Mouse (Mus musculus): Measurements from ENCODE around the gene Syt17.
A peak's percentile ranks its signal among the peaks of the same experiment; 100 is the strongest.
"Not testable (repeated sequence)": the region's sequence is repeated elsewhere in the genome, so short reads cannot be mapped to it uniquely, and the experiment has no call there.

Syt17 gene

GRCm38 (mm10) chr7:118375341-118375740, 72.7 kb downstream of the Syt17 start:
- no peak for DNase-seq

- DNase-seq: no peak
These were observed 76.7 kb downstream of the Syt17 start for GRCm38 (mm10) chr7:118371361-118371760.

GRCm38 (mm10) chr7:118369705-118370104, 78.3 kb downstream of the Syt17 start:
- DNase-seq: no peak

- no peak for DNase-seq
These were observed 82.1 kb downstream of the Syt17 start for GRCm38 (mm10) chr7:118365902-118366301.

- DNase-seq: peak; percentile 11 to 12
These were observed 82.8 kb downstream of the Syt17 start for GRCm38 (mm10) chr7:118365251-118365650.

DNA sequence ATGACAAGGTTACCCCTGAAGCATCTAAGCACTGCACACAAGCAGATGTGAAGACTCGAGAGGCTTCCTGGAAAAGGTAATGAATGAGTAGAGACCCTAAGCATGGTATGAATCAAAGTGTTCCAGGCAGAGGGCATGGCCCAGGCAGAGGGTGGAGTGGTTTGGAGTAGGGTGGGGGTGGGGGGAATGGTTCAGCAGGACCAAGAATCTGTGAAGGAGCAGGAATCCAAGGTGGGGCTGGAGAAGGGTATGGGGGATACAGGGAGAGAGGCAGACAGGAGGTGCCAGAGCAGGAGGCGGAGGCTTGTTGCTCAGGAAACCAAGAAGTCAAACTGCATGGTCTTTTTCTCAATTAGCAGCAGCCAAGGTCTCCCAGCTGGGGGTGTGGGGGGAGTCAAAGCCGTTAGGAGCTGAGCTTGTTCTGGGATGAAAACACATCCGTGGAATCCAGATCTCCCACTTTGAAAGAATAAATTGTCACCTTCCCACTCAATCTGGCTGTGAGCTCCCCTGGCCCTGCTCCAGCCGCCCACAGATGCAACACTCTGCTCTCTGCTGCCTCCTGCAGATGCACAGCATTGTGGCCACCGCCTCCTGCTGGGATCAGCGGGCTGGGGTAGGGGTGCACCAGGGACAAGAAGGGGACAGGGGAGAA, 83.5 kb downstream of the Syt17 start:
- DNase-seq: peak; percentile 21 to 69

DNA sequence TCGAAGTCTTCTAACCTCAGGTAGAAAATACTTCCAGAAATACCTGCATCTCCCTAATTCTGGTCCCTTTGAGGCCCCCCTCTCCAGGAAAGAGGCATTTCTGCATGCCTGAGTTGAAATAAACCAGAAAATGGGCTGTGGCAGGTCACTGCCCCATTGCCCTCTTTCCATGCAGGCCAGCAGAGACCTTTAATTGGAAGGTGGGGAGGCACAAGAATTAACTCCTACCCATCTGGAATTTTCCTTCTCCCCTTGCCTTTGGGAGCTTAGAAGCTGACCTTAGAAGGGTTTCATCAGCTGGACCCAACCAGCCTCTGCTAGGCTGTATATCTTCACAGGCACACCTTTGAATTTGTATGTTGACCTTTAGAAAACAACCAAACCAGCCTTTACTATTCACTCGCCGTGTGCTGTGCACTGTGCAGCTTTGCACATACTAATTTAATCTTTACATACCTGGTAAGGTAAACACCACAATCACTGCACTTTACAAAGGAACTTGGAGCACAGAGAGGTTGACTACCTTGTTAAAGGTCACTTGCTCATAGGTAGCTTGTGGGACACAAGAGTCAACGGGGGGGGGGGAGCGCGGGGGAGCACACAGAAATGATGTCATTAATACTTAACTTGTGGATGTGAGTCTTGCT, 84.3 kb downstream of the Syt17 start:
- DNase-seq: peak; percentile 9 to 34

DNA sequence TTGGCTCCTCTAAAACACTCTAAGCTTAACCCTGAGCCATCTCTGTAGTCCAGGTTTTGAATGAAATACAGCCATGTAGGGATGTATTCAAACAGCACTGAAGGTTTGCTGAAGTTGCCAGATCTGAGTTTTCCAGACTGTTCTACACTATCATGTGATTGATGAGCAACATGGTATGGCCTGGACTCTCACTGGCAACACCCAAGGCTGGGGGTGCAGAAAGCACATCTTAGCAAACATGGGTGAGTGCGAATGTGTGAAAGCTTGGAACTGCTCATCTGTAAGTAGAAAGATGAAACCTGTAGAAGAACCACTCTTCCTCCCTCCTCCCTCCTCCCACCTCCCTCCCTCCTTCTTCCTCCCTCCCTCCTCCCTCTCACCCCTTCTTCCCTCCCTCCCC, 85.1 kb downstream of the Syt17 start:
- no peak for DNase-seq

- no peak for DNase-seq
These were observed 85.8 kb downstream of the Syt17 start for GRCm38 (mm10) chr7:118362258-118362657.

GRCm38 (mm10) chr7:118358977-118359376, 89.0 kb downstream of the Syt17 start:
- peak in 1 of 2 experiments; percentile 10 for DNase-seq

DNA sequence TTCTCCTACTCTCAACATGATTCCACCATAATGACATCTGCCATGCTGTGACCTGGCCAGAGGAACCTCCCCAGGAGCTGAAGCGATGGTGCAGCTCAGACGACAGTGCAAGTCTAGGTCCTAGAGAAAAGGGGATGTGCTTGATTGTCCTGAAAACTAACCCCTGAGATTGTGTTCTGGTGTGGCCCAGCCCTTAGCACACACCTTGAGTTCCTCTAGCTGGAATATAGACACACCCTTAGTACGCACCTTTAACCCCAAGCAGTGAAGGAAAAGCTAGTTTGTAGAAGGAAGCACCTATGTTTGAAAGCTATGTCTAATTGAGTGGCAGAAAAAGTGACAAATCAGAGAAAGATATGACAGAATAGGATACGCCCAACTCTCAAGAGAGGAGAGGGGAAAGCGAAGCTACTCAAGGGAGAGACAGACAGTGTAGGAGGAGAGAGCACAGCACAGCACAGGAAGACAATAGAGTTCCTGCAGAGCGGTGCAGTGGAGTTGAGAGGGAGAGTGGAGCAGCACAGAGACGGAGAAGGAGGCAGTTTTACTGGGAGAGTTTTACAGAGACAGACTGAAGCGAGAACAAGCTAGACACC, 91.5 kb downstream of the Syt17 start:
- not testable (repeated sequence) for DNase-seq

DNA sequence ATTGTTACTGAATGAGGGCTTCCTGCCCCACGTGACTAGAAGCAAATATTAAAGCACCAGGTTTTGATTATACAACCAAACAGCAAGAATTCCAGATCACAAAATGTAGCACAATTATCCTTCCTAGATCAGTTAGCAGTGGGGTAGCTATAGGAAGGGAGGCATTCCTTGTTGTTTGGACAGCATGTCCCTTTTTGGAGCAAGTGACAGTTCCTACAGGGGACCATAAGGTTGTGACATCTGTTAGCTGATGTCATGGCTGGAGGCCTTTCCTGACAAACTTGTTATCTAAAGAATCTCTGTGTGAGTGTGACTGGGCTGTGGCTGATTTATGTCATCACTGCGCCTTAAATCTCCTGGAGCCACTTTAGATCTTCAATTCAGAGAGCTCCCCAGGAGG, 97.2 kb downstream of the Syt17 start:
- no peak for DNase-seq

DNA sequence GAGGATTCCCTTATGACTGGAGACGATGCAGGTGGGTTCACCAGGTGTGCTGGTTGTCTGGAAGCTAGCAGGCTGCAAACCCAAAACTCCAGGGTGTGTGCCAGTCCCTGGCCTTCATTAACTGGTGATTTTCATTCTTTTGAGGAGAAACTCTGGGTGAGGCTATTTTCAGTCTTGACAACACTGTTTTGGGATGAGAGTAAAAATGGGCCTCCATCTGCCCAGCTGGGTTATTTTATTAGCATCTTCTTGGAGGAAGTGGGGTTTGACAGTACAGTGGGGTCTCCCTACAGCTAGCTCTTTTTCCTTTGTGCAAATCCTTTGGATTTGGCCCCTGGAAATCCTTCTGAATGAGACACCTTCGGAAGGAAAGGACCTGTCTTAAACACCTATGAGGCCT, 101.1 kb downstream of the Syt17 start:
- no peak for DNase-seq

DNA sequence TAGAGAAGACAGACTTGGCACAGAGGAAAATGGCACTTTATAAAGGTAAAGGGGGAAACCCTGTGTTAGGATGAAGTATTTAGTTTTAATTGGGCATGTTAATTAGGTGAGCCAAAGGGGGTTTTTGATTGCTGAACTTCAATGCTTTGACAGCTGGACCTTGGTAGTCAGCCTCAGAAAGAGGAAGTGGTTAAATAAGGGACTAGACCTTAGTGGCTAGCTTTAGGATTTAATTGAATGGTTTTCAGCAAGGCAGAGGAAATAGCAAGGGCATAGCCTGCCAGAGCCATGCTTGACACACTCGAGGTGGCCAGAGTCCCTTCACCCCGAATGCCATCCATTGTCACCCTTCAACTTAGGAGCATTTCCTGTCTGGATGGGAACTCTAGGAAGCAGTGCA, 101.6 kb downstream of the Syt17 start:
- no peak for DNase-seq

DNA sequence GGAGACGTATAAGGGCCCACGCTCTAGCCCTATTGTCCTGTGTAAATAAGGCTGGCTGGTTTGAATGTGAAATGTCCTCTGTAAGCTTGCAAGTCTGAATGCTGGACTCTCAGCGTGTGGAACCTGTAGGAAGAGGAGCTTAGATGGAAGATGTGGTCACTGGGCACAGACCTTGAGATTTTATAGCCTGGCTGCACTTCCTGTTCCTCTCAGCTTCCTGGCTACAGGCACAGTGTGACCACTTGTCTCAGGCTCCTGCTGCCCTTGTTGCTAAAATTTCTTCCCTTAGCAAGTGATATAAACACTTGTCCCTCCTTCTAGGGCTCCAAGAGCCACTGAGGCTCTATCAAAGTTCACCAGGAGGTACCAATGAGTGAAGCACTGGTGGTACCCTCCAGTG, 102.6 kb downstream of the Syt17 start:
- no peak for DNase-seq

DNA sequence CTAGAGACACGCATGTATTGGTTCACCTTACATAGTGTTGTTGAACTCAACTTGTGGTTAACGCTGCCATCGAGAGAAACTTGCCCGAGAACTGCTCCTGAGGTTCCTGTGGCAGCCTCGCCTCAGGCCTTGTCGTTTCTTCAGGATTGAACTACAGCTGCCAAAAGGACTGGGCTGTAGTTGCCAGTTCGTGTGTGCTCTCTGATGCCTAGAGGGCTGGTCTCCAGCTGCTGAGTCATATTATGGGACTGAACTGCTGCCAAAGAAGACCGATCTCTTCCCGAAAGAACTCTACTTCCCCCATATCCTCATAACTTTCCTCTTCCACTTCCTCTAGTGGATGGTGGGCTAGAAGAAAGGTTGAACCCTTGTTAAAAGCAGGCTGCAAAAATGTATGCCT, 103.3 kb downstream of the Syt17 start:
- DNase-seq: no peak
